24 mouse cellular contexts compared by ENCODE assay signal in genomic region chr17:26349741-26350140, GRCm38 (mm10).
DNase-seq lines count a peak whose midpoint lies in the region; ATAC-seq lines count a peak whose summit lies in the region.
"Had no signal": no experiment of that assay in that cellular context is flagged by ENCODE, and none has a peak within 500 bp of the region (broad histone marks: within the 10 kb centered on the region; RNA-seq: fewer than 3 reads in every experiment).

No protein-coding gene starts in this region.

- no peaks in the 10 kb centered on the region for H3K9me3 ChIP-seq in intestine, embryonic 14.5 days (ENCODE audit: control insufficient read depth, low read length)
- H3K9me3 ChIP-seq in intestine, embryonic 15.5 days: no peaks in the 10 kb centered on the region
- no peaks in the 10 kb centered on the region for H3K9me3 ChIP-seq in kidney, embryonic 15.5 days (replicated peaks)
- H3K9me3 ChIP-seq: forebrain, embryonic 15.5 days; limb, embryonic 12.5 days; liver, embryonic 12.5 days; midbrain, embryonic 15.5 days; neural tube, embryonic 13.5 days had no signal

- no peak overlapping the region for H3K9ac ChIP-seq in intestine, embryonic 14.5 days (ENCODE audit: low read length)
- H3K9ac ChIP-seq in intestine, embryonic 15.5 days: no peak overlapping the region
- H3K9ac ChIP-seq in kidney, embryonic 15.5 days: no peak overlapping the region
- H3K9ac ChIP-seq: forebrain, embryonic 15.5 days; limb, embryonic 12.5 days; liver, embryonic 12.5 days; midbrain, embryonic 15.5 days; neural tube, embryonic 13.5 days had no signal

- peak; percentile 31 for DNase-seq in intestine, embryonic 14.5 days (ENCODE audit: low spot score)
- peak; percentile 32 for DNase-seq in kidney, postnatal 14 days
- peak; percentile 24 for DNase-seq in lung, postnatal 36 days
- DNase-seq in lung, postnatal 25 days (ENCODE audit: low spot score): no peak
- no peak for DNase-seq in cerebellum, postnatal 14 days
- DNase-seq: adrenal gland, postnatal 14 days; B cell, adult 2 months; cerebellum, adult 2 months; cerebellum, postnatal 36 days; embryo, embryonic 11 days; heart, postnatal 10 days; lung, adult 2 months; right cerebral cortex, postnatal 4 days; thymus, postnatal 25 days had no signal

- no peak overlapping the region for H3K27ac ChIP-seq in intestine, embryonic 14.5 days (ENCODE audit: low read depth)
- no peak overlapping the region for H3K27ac ChIP-seq in intestine, embryonic 15.5 days
- no peak overlapping the region for H3K27ac ChIP-seq in kidney, embryonic 15.5 days
- H3K27ac ChIP-seq: forebrain, embryonic 15.5 days; hindbrain, postnatal 0 days; limb, embryonic 12.5 days; liver, embryonic 12.5 days; macrophage; midbrain, embryonic 15.5 days; neural tube, embryonic 13.5 days had no signal

- 62% methylated on average over 2 of the region's 2 CpGs for WGBS in intestine, embryonic 14.5 days
- 57% methylated on average over 2 of the region's 2 CpGs for WGBS in intestine, embryonic 15.5 days
- WGBS in kidney, embryonic 15.5 days: 61% methylated on average over 2 of the region's 2 CpGs

- H3K36me3 ChIP-seq in intestine, embryonic 14.5 days (ENCODE audit: control insufficient read depth, insufficient read depth, low read length): no peaks in the 10 kb centered on the region
- H3K36me3 ChIP-seq in intestine, embryonic 15.5 days: no peaks in the 10 kb centered on the region
- no peaks in the 10 kb centered on the region for H3K36me3 ChIP-seq in kidney, embryonic 15.5 days
- H3K36me3 ChIP-seq: forebrain, embryonic 15.5 days; limb, embryonic 12.5 days; liver, embryonic 12.5 days; midbrain, embryonic 15.5 days; neural tube, embryonic 13.5 days had no signal

- H3K27me3 ChIP-seq in intestine, embryonic 14.5 days (replicated peaks; ENCODE audit: control insufficient read depth, insufficient read depth, low read length): no peaks in the 10 kb centered on the region
- no peaks in the 10 kb centered on the region for H3K27me3 ChIP-seq in intestine, embryonic 15.5 days (replicated peaks)
- no peaks in the 10 kb centered on the region for H3K27me3 ChIP-seq in kidney, embryonic 15.5 days
- H3K27me3 ChIP-seq: forebrain, embryonic 15.5 days; limb, embryonic 12.5 days; midbrain, embryonic 15.5 days; neural tube, embryonic 13.5 days had no signal

- ATAC-seq in intestine, embryonic 14.5 days (replicated peaks; ENCODE audit: low FRiP score, low TSS enrichment, low read depth): no peak
- ATAC-seq in intestine, embryonic 15.5 days: no peak
- no peak for ATAC-seq in kidney, embryonic 15.5 days (replicated peaks; ENCODE audit: low FRiP score)
- ATAC-seq: forebrain, embryonic 15.5 days; hindbrain, postnatal 0 days; liver, embryonic 12.5 days; midbrain, embryonic 15.5 days had no signal

- no peak overlapping the region for H3K4me3 ChIP-seq in intestine, embryonic 14.5 days (ENCODE audit: low read depth, low read length)
- H3K4me3 ChIP-seq in intestine, embryonic 15.5 days (replicated peaks): no peak overlapping the region
- H3K4me3 ChIP-seq in kidney, embryonic 15.5 days (replicated peaks): no peak overlapping the region
- H3K4me3 ChIP-seq: forebrain, embryonic 15.5 days; limb, embryonic 12.5 days; liver, embryonic 12.5 days; midbrain, embryonic 15.5 days; neural tube, embryonic 13.5 days had no signal

- H3K4me2 ChIP-seq in intestine, embryonic 14.5 days (ENCODE audit: low read length): no peak overlapping the region
- H3K4me2 ChIP-seq in intestine, embryonic 15.5 days (replicated peaks): no peak overlapping the region
- no peak overlapping the region for H3K4me2 ChIP-seq in kidney, embryonic 15.5 days
- H3K4me2 ChIP-seq: forebrain, embryonic 15.5 days; heart, embryonic 11.5 days; limb, embryonic 12.5 days; liver, embryonic 12.5 days; midbrain, embryonic 15.5 days; neural tube, embryonic 13.5 days had no signal

- 0 out of 2 replicates have a peak, but pooled peaks cover 6% of the 10 kb centered on the region for H3K4me1 ChIP-seq in intestine, embryonic 14.5 days (replicated peaks; ENCODE audit: control insufficient read depth, insufficient read depth, low read length)
- 0 out of 2 replicates have a peak, but pooled peaks cover 5% of the 10 kb centered on the region for H3K4me1 ChIP-seq in intestine, embryonic 15.5 days (replicated peaks)
- peaks cover 11% of the 10 kb centered on the region for H3K4me1 ChIP-seq in kidney, embryonic 15.5 days
- H3K4me1 ChIP-seq: forebrain, embryonic 15.5 days; limb, embryonic 12.5 days; liver, embryonic 12.5 days; midbrain, embryonic 15.5 days; neural tube, embryonic 13.5 days had no signal

Comparison
In these comparisons a context has a peak if more than half of its experiments do, and no peak if none do; other contexts are left out.
1. DNase-seq: peak in intestine, embryonic 14.5 days (single experiment), kidney, postnatal 14 days (single experiment) and lung, postnatal 36 days (single experiment); none in lung, postnatal 25 days (single experiment) and cerebellum, postnatal 14 days (0 of 2).